Mouse (Mus musculus) left cerebral cortex, postnatal 25 days (tissue): ENCODE measurements around the gene Cmtm2a. TPM values are rescaled to one million over a fixed set of nuclear protein-coding genes. Genes with fewer than 3 reads are reported as not detected.

Source experiments
- DNase-seq, 2 experiments: peaks; one replicate each; pipeline ENCODE4 v3.0.0; 2022; ENCODE audit warnings: low spot score in 2 of 2, mixed read lengths in 1 of 2
- intact Hi-C: fragments of 180-260 bp; cut with DNase I; formaldehyde crosslinking; loops from one replicate; pipeline ENCODE4 v1.15.1; 2025
- total RNA-seq, 2 experiments: library from RNA; stranded (reverse); gene quantifications; 2 replicates each; pipeline ENCODE4 v1.2.3; 2021

The Cmtm2a gene
- total RNA-seq, 2 experiments from 2014 or later, result not detected

- DNase-seq, result no peak
- intact Hi-C loops, result no loop called here
These were observed 58.4 kb downstream of the Cmtm2a start for GRCm38 (mm10) chr8:104234573-104234972.

- intact Hi-C loops, result no loop called here
- no peak for DNase-seq
These were observed 60.1 kb downstream of the Cmtm2a start for GRCm38 (mm10) chr8:104232919-104233318.

GRCm38 (mm10) chr8:104232039-104232438 lies 60.9 kb downstream of the Cmtm2a start:
- intact Hi-C loops, result no loop called here
- no peak for DNase-seq

Other genes starting within 250 kb of the Cmtm2a start
- gene Cdh5, start 191.6 kb downstream of the Cmtm2a start, total RNA-seq, result 10 to 100 TPM; 10.4 to 14.9 TPM
- gene Bean1, start 122.7 kb downstream of the Cmtm2a start, total RNA-seq, result 10 to 100 TPM in 1 of 2 experiments, 1 to 10 TPM in 1; 9.5 to 11.2 TPM
- 10 to 100 TPM; 36.5 to 36.7 TPM for gene Tk2, start 44.6 kb downstream of the Cmtm2a start, total RNA-seq
- 1 to 10 TPM; 6.5 to 7.5 TPM for gene Cklf, start 42.3 kb downstream of the Cmtm2a start, total RNA-seq
- not detected for gene Gm45711, start 16.9 kb upstream of the Cmtm2a start, total RNA-seq
- gene Cmtm1, start 17.0 kb upstream of the Cmtm2a start, total RNA-seq, result not detected
- not detected for gene Gm11020, start 28.4 kb upstream of the Cmtm2a start, total RNA-seq
- gene Cmtm2b, start 29.0 kb upstream of the Cmtm2a start, total RNA-seq, result not detected
- 10 to 100 TPM in 1 of 2 experiments, 1 to 10 TPM in 1; 9.3 to 12.2 TPM for gene Cmtm3, start 46.2 kb upstream of the Cmtm2a start, total RNA-seq
- 10 to 100 TPM; 74.8 to 81.5 TPM for gene Cmtm4, start 102.6 kb upstream of the Cmtm2a start, total RNA-seq
- gene Dync1li2, start 149.9 kb upstream of the Cmtm2a start, total RNA-seq, result 100 to 1,000 TPM; 267 to 283 TPM
- gene Terb1, start 216.7 kb upstream of the Cmtm2a start, total RNA-seq, result 1 to 10 TPM; 1.9 to 2.3 TPM
- gene Nae1, start 241.5 kb upstream of the Cmtm2a start, total RNA-seq, result 10 to 100 TPM; 44.5 to 50.5 TPM
- gene Car7, start 241.5 kb upstream of the Cmtm2a start, total RNA-seq, result 10 to 100 TPM; 28.9 to 30.7 TPM